Mouse (Mus musculus) heart, adult 2 months (tissue): ENCODE data around the gene Tubb4a.

Source experiments
- CTCF ChIP-seq: fragments of 200-600 bp; IDR thresholded peaks from 2 replicates; pipeline ENCODE4 v1.8.1; 2022; ENCODE audit warnings: antibody characterized with exemption, mild to moderate bottlenecking, moderate library complexity
- EP300 ChIP-seq: fragments of 200-500 bp; IDR thresholded peaks from 2 replicates; pipeline ENCODE4 v1.6.1; 2011; ENCODE audit warnings: low read depth, low read length, control low read depth; ENCODE audit not compliant: insufficient read depth
- POLR2A ChIP-seq: fragments of 200-500 bp; IDR thresholded peaks from 2 replicates; pipeline ENCODE4 v1.6.1; 2011; ENCODE audit warnings: mild to moderate bottlenecking, low read depth, low read length, control low read depth; ENCODE audit not compliant: insufficient read depth

GRCm38 (mm10) chr17:57131793-57132192, 44.2 kb upstream of the Tubb4a start:
- TF ChIP-seq CTCF = no peak
- no peak for TF ChIP-seq POLR2A
- TF ChIP-seq EP300 = no peak
